Mouse (Mus musculus) erythroblast, embryonic 14.5 days (primary cell): ENCODE results near the gene Atpaf2. TPM values are rescaled to one million over a fixed set of nuclear protein-coding genes. Genes with fewer than 3 reads are reported as not detected.
A peak's percentile ranks its signal among the peaks of the same experiment; 100 is the strongest.

Experiments used
- H3K27me3 ChIP-seq: 2 replicates; pipeline ENCODE4 v1.6.1; 2012; ENCODE audit warnings: inconsistent platforms; ENCODE audit not compliant: control insufficient read depth
- H3K36me3 ChIP-seq: 2 replicates; pipeline ENCODE4 v1.6.1; 2012; ENCODE audit warnings: mild to moderate bottlenecking, inconsistent platforms; ENCODE audit not compliant: control insufficient read depth
- H3K4me1 ChIP-seq: 2 replicates; pipeline ENCODE4 v1.6.1; 2012; ENCODE audit warnings: inconsistent platforms; ENCODE audit not compliant: control insufficient read depth
- H3K4me3 ChIP-seq: replicated peaks from 2 replicates; pipeline ENCODE3; 2012; ENCODE audit warnings: moderate library complexity, mild to moderate bottlenecking, inconsistent platforms
- H3K9me3 ChIP-seq: 2 replicates; pipeline ENCODE4 v1.6.1; 2012; ENCODE audit warnings: low read length, inconsistent platforms, mixed read lengths; ENCODE audit not compliant: control insufficient read depth
- GATA1 ChIP-seq: IDR thresholded peaks from 2 replicates; pipeline ENCODE4 v1.6.1; 2012; ENCODE audit warnings: low read length, inconsistent platforms, mixed read lengths
- TAL1 ChIP-seq: IDR thresholded peaks from 3 replicates; pipeline ENCODE4 v1.6.1; 2012; ENCODE audit warnings: low read length, inconsistent platforms, mixed read lengths
- polyA plus RNA-seq: library from polyadenylated mRNA; stranded (reverse); fragments of >175 nt; gene quantifications from 2 replicates; pipeline ENCODE4 v1.2.3, GENCODE M21; 2012

The Atpaf2 gene
- polyA plus RNA-seq, 1 experiment = 6.1 TPM

- Histone ChIP-seq H3K4me3 (no peak overlapping the region), H3K27me3 (no peaks in the 10 kb centered on the region; the same call in 1 of the 2 replicates), H3K9me3 (no peaks in the 10 kb centered on the region), H3K36me3 (no peaks in the 10 kb centered on the region), H3K4me1 (no peaks in the 10 kb centered on the region)
- TF ChIP-seq TAL1 (no peak), GATA1 (no peak)
Measured at GRCm38 (mm10) chr11:60359138-60359537, 59.1 kb downstream of the Atpaf2 start.

- TF ChIP-seq TAL1 (no peak), GATA1 (no peak)
- H3K4me3 ChIP-seq = no peak overlapping the region
- no peaks in the 10 kb centered on the region for H3K9me3 ChIP-seq
- H3K27me3 ChIP-seq = no peaks in the 10 kb centered on the region; the same call in 1 of the 2 replicates
- H3K36me3 ChIP-seq = no peaks in the 10 kb centered on the region
- H3K4me1 ChIP-seq = peaks cover 5% of the 10 kb centered on the region
Measured at GRCm38 (mm10) chr11:60358548-60358947, 59.7 kb downstream of the Atpaf2 start.

GRCm38 (mm10) chr11:60357116-60357515 is 61.1 kb downstream of the Atpaf2 start:
- Histone ChIP-seq H3K4me1 (peaks cover 13% of the 10 kb centered on the region), H3K27me3 (no peaks in the 10 kb centered on the region; the same call in 1 of the 2 replicates), H3K36me3 (no peaks in the 10 kb centered on the region), H3K9me3 (no peaks in the 10 kb centered on the region), H3K4me3 (no peak overlapping the region)
- no peak for TF ChIP-seq TAL1
- TF ChIP-seq GATA1 = no peak

GRCm38 (mm10) chr11:60355952-60356351 is 62.3 kb downstream of the Atpaf2 start:
- H3K4me3 ChIP-seq = no peak overlapping the region
- no peak for TF ChIP-seq TAL1
- H3K9me3 ChIP-seq = no peaks in the 10 kb centered on the region
- H3K36me3 ChIP-seq = no peaks in the 10 kb centered on the region
- no peaks in the 10 kb centered on the region; the same call in 1 of the 2 replicates for H3K27me3 ChIP-seq
- H3K4me1 ChIP-seq = peaks cover 25% of the 10 kb centered on the region

- H3K4me3 ChIP-seq = peak within 1 kb of the TSS; percentile 74
- no peaks in the 10 kb centered on the region; the same call in 1 of the 2 replicates for H3K27me3 ChIP-seq
- no peaks in the 10 kb centered on the region for H3K9me3 ChIP-seq
- H3K4me1 ChIP-seq = peaks cover 47% of the 10 kb centered on the region
- TF ChIP-seq GATA1 (no peak; the same call in 1 of the 2 replicates), TAL1 (no peak)
- peaks cover 3% of the 10 kb centered on the region for H3K36me3 ChIP-seq
Measured at GRCm38 (mm10) chr11:60352559-60353411, 65.5 kb downstream of the Atpaf2 start, which contains the start of the genes Tom1l2 and Drc3. Gene Tom1l2 (minus strand): TSS chr11:60352905. Gene Drc3 (plus strand): TSS chr11:60353329.

- TF ChIP-seq TAL1 (no peak), GATA1 (no peak)
- no peaks in the 10 kb centered on the region for H3K27me3 ChIP-seq
- H3K36me3 ChIP-seq = peaks cover 3% of the 10 kb centered on the region
- no peaks in the 10 kb centered on the region for H3K9me3 ChIP-seq
- peak overlapping the region; percentile 74 for H3K4me3 ChIP-seq
- H3K4me1 ChIP-seq = peaks cover 55% of the 10 kb centered on the region
Measured at GRCm38 (mm10) chr11:60351925-60352371, 66.3 kb downstream of the Atpaf2 start.

- Histone ChIP-seq H3K4me3 (peak overlapping the region; percentile 74), H3K36me3 (peaks cover 3% of the 10 kb centered on the region), H3K4me1 (peaks cover 60% of the 10 kb centered on the region), H3K27me3 (no peaks in the 10 kb centered on the region), H3K9me3 (no peaks in the 10 kb centered on the region)
- no peak for TF ChIP-seq TAL1
- no peak for TF ChIP-seq GATA1
Measured at GRCm38 (mm10) chr11:60351388-60351787, 66.9 kb downstream of the Atpaf2 start.

Other genes starting within 250 kb of the Atpaf2 start
- 10.0 and 12.3 TPM in 2 replicates for gene Srebf1, start 195.9 kb downstream of the Atpaf2 start, polyA plus RNA-seq
- gene Tom1l2, start 65.6 kb downstream of the Atpaf2 start, polyA plus RNA-seq = 0.94 and 1.0 TPM in 2 replicates
- gene Drc3, start 65.1 kb downstream of the Atpaf2 start, polyA plus RNA-seq = not detected in 2 replicates
- 1.2 and 2.1 TPM in 2 replicates for gene Gid4, start 1.3 kb downstream of the Atpaf2 start, polyA plus RNA-seq
- 2.5 and 4.5 TPM in 2 replicates for gene Drg2, start 36.1 kb upstream of the Atpaf2 start, polyA plus RNA-seq
- 0.28 and 0.52 TPM in 2 replicates for gene Myo15, start 50.9 kb upstream of the Atpaf2 start, polyA plus RNA-seq
- 2.2 and 2.5 TPM in 2 replicates for gene Alkbh5, start 117.9 kb upstream of the Atpaf2 start, polyA plus RNA-seq